Mouse (Mus musculus) heart, adult 11 months (tissue): ENCODE results near the gene Gm9944.
A peak's percentile ranks its signal among the peaks of the same experiment; 100 is the strongest.

Experiments used
- DNase-seq: peaks from one replicate; pipeline ENCODE4 v3.0.0; 2022

Gm9944 gene

GRCm38 (mm10) chr4:144453217-144453616 lies at the start of gene Gm9944:
Gm9944 (minus strand) TSS chr4:144453317.
- peak; percentile 21 for DNase-seq

- no peak for DNase-seq
Measured at GRCm38 (mm10) chr4:144493331-144493730, 40.2 kb upstream of the Gm9944 start.

DNA sequence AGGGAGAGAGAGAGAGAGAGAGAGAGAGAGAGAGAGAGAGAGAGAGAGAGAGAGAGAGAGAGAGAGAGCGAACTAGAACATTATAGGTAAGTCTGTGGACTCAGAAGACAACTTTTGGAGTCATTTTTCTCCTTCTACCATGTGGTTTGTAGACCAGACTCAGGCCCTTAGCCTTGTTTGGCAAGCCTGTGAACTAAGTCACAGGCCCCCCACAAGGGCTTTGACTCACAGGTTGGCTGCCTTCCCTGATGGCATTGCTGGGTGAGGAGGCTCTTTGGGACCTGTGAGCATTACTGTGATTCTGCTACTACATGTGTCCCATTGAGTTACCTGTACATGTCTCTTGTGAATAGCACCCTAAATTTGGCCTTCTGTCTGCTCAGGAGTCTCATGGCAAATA lies 15.0 kb upstream of the Gm9944 start:
- DNase-seq: no peak

DNA sequence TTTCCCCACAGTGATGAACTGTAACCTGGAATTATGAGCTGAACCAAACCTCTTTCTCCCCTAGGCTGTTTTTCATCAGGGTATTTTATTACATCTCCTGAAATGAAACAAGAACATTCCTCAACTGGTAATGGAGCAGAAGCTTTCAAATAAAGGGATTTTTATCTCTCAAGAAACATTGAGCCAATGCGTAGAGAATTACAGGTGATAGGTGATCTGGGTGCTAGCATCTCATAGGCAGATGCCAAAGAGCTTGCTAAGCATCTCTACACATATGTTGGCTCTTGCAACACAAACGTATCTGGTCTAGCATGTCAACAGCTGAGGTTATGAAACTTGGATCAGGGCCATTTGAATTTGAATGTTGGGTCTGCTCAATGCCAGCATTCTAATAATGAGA lies 12.1 kb upstream of the Gm9944 start:
- DNase-seq: no peak

DNA sequence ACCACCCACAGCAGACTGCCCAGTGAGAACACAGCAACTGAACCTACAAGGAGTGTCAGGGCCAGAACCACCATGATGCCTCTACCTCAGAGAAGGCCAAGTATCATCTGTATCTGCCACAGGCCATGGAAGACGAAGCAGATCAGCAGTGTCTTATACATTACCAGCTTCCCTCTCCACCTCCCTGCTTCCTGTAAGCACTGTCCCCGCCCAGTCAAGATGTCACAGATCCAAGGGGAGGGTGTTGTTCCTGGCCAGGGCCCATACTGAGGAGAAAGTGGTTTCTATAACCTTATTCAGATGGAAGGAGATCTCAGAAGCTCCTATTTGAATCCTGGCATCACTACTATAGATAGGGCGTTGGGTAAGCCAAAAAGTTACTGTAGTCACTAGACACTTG lies 10.5 kb upstream of the Gm9944 start, which contains the start of gene Aadacl3:
Aadacl3 (minus strand) TSS at position 101 of the 400 bp plus-strand sequence.
- DNase-seq: peak; percentile 61

GRCm38 (mm10) chr4:144448546-144448945 lies 4.6 kb downstream of the Gm9944 start:
- DNase-seq: peak; percentile 0

- no peak for DNase-seq
Measured at GRCm38 (mm10) chr4:144441582-144441981, 11.5 kb downstream of the Gm9944 start.

GRCm38 (mm10) chr4:144441095-144441494 lies 12.0 kb downstream of the Gm9944 start:
- no peak for DNase-seq

DNA sequence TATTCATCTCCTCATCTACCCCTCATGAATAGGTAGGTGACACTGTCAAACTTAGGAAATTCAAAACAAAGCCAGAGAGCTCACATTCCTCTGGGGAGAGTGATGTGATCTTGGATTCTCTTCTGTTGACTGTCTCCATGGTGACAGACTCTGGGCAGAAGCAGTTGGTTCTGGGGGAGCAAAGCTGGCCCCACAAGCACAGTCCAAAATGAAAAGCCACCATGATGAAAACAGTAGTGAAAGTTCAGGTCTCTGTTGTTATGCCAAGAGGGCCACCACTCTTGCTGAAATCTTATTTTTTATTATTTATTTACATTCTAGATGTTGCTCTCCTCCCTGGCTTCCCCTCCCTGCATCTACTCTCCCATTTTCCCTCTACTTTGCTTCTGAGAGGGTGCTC lies 14.4 kb downstream of the Gm9944 start, which contains the start of gene 1700012P22Rik:
1700012P22Rik (minus strand) TSS at position 101 of the 400 bp plus-strand sequence.
- DNase-seq: no peak

- DNase-seq: no peak
Measured at GRCm38 (mm10) chr4:144433216-144433615, 19.9 kb downstream of the Gm9944 start.

DNA sequence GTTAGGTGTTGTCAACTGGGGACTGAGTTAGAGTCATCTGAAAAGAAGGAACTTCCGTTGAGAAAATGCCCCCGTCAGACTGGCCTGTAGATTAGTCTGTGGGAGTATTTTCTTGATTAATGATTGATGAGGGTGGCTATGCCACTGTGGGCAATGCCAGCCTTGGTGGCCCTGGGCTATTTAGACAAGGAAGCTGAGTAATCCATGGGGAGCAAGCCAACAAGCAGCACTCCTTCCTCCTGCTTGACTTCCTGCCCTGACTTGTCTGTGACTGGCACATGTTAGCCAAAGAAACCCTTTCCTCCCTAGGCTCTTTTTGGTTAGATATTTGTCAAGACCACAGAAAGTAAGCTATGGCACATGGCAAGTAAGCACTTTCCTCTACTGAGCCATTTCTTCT lies 22.4 kb downstream of the Gm9944 start:
- DNase-seq: no peak

- peak; percentile 4 for DNase-seq
Measured at GRCm38 (mm10) chr4:144428868-144429267, 24.2 kb downstream of the Gm9944 start.

GRCm38 (mm10) chr4:144424590-144424989 lies 28.5 kb downstream of the Gm9944 start:
- DNase-seq: no peak

GRCm38 (mm10) chr4:144420644-144421043 lies 32.5 kb downstream of the Gm9944 start:
- no peak for DNase-seq

DNA sequence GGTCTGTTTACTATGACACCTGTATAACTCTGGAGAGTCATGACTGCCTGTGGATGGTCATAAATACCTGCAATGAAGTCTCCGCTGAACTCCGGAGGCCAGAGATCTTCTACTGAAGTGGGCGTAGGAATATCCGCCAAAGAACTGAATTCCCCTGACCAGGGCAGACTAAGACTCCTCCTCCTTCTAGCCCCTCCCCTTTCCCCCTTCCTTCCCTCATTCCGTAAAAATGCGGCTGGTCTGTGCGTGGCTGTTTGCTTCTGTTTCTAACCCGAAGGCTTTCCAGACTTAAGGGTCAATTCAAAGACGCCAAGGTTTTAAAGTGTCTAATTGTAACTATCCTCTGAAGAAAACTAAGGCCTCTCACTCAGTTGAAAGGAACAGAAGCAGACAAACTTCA lies 44.8 kb downstream of the Gm9944 start, which contains the start of gene Pramef12:
Pramef12 (minus strand) TSS at position 175 of the 400 bp plus-strand sequence.
- no peak for DNase-seq

DNA sequence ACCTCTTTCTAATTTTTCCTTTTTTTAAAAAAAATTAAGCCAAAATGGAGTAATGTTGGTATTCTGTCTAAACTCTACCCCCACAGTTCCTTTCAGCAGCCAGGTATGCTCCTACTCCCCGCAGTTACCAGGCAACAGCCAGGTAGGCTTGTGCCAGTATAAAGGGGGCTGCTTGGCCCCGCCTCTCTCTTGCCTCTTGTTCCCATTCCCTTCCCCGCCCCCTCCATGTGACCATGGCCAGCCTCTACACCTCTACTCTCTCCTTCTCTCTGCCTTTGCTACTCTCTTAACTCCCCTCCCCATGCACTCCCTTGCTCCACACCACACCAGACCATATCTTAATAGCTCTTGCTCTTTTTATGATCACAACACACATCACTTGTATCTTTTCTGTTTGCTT lies 46.9 kb downstream of the Gm9944 start:
- peak; percentile 63 for DNase-seq

- peak; percentile 73 for DNase-seq
Measured at GRCm38 (mm10) chr4:144404456-144405086, 48.5 kb downstream of the Gm9944 start.
